Mouse (Mus musculus) embryonic facial prominence, embryonic 10.5 days (tissue): ENCODE results near the gene Pcdh9. TPM values are rescaled to one million over a fixed set of nuclear protein-coding genes. Genes with fewer than 3 reads are reported as not detected.

Experiments used
- DNase-seq: peaks from one replicate; pipeline ENCODE4 v3.0.0-alpha.2; 2017; ENCODE audit warnings: low spot score
- H3K27ac ChIP-seq: fragments of 300-500 bp; sonication (generic); replicated peaks from 2 replicates; pipeline ENCODE4 v1.5.1; 2016; ENCODE audit warnings: mild to moderate bottlenecking
- H3K27me3 ChIP-seq: fragments of 300-500 bp; sonication (generic); replicated peaks from 2 replicates; pipeline ENCODE4 v1.6.1; 2016; ENCODE audit warnings: low read depth, mild to moderate bottlenecking; ENCODE audit not compliant: poor library complexity, severe bottlenecking
- H3K36me3 ChIP-seq: fragments of 300-500 bp; sonication (generic); replicated peaks from 2 replicates; pipeline ENCODE4 v1.6.1; 2016; ENCODE audit warnings: mild to moderate bottlenecking, moderate library complexity
- H3K4me1 ChIP-seq: fragments of 300-500 bp; sonication (generic); 2 replicates; pipeline ENCODE4 v1.6.1; 2016
- H3K4me3 ChIP-seq: fragments of 300-500 bp; sonication (generic); 2 replicates; pipeline ENCODE4 v1.5.1; 2016; ENCODE audit warnings: mild to moderate bottlenecking, moderate library complexity
- H3K9me3 ChIP-seq: fragments of 300-500 bp; sonication (generic); 2 replicates; pipeline ENCODE4 v1.6.1; 2016; ENCODE audit warnings: mild to moderate bottlenecking
- WGBS: fragments of 180-500 bp; shearing (Covaris S2); methylation state at CpG from one replicate; pipeline ENCODE4 v1.1.7; 2016; 5-methylcytosine and 5-hydroxymethylcytosine counted together
- polyA plus RNA-seq: library from polyadenylated mRNA; unstranded; fragments of >200 nt; fragmentation: Nextera tagmentation; extraction: Ambion mirVana; gene quantifications from 2 replicates; pipeline ENCODE4 v1.2.1, GENCODE M21; 2016

Gene Pcdh9
- polyA plus RNA-seq, 1 experiment from 2014 or later = 15.3 TPM

- no peaks in the 10 kb centered on the region for H3K27me3 ChIP-seq
- WGBS = 73% methylated on average over 5 of the region's 5 CpGs
- H3K27ac ChIP-seq = no peak overlapping the region; the same call in 1 of the 2 replicates
- H3K4me1 ChIP-seq = peaks cover 15% of the 10 kb centered on the region; the same call in 1 of the 2 replicates
- no peaks in the 10 kb centered on the region for H3K36me3 ChIP-seq
- no peaks in the 10 kb centered on the region for H3K9me3 ChIP-seq
- no peak overlapping the region for H3K4me3 ChIP-seq
- DNase-seq = no peak
Measured at GRCm38 (mm10) chr14:93067411-93068336, 822.8 kb downstream of the Pcdh9 start.

- Histone ChIP-seq H3K4me1 (peaks cover 15% of the 10 kb centered on the region; the same call in 1 of the 2 replicates), H3K9me3 (no peaks in the 10 kb centered on the region), H3K4me3 (no peak overlapping the region), H3K27me3 (no peaks in the 10 kb centered on the region), H3K27ac (no peak overlapping the region), H3K36me3 (no peaks in the 10 kb centered on the region)
- no peak for DNase-seq
- 60% methylated on average over 8 of the region's 8 CpGs for WGBS
Measured at GRCm38 (mm10) chr14:93066732-93067410, 823.6 kb downstream of the Pcdh9 start.

- Histone ChIP-seq H3K9me3 (no peaks in the 10 kb centered on the region), H3K4me1 (peaks cover 5% of the 10 kb centered on the region; the same call in 1 of the 2 replicates), H3K4me3 (no peak overlapping the region), H3K27ac (no peak overlapping the region), H3K36me3 (no peaks in the 10 kb centered on the region), H3K27me3 (no peaks in the 10 kb centered on the region)
- DNase-seq = no peak
- WGBS = 86% methylated on average over 5 of the region's 5 CpGs
Measured at GRCm38 (mm10) chr14:93061824-93062620, 828.5 kb downstream of the Pcdh9 start.

GRCm38 (mm10) chr14:93058799-93059198 lies 831.7 kb downstream of the Pcdh9 start:
- DNase-seq = no peak
- no peaks in the 10 kb centered on the region for H3K9me3 ChIP-seq
- H3K27ac ChIP-seq = no peak overlapping the region
- no peaks in the 10 kb centered on the region for H3K4me1 ChIP-seq
- no peak overlapping the region for H3K4me3 ChIP-seq
- no peaks in the 10 kb centered on the region for H3K27me3 ChIP-seq
- WGBS = 92% methylated on average over 6 of the region's 6 CpGs
- H3K36me3 ChIP-seq = no peaks in the 10 kb centered on the region

- Histone ChIP-seq H3K4me1 (no peaks in the 10 kb centered on the region), H3K4me3 (no peak overlapping the region), H3K27me3 (no peaks in the 10 kb centered on the region), H3K27ac (no peak overlapping the region), H3K36me3 (no peaks in the 10 kb centered on the region), H3K9me3 (no peaks in the 10 kb centered on the region)
- 93% methylated on average over 3 of the region's 3 CpGs for WGBS
- no peak for DNase-seq
Measured at GRCm38 (mm10) chr14:93055997-93056396, 834.5 kb downstream of the Pcdh9 start.

GRCm38 (mm10) chr14:93040591-93040990 lies 849.9 kb downstream of the Pcdh9 start:
- WGBS = 83% methylated on average over 6 of the region's 6 CpGs
- no peaks in the 10 kb centered on the region for H3K36me3 ChIP-seq
- H3K9me3 ChIP-seq = no peaks in the 10 kb centered on the region
- DNase-seq = no peak
- no peak overlapping the region for H3K27ac ChIP-seq
- H3K27me3 ChIP-seq = no peaks in the 10 kb centered on the region
- H3K4me1 ChIP-seq = no peaks in the 10 kb centered on the region
- H3K4me3 ChIP-seq = no peak overlapping the region

- no peaks in the 10 kb centered on the region for H3K27me3 ChIP-seq
- 80% methylated on average over 8 of the region's 8 CpGs for WGBS
- no peak for DNase-seq
- H3K27ac ChIP-seq = no peak overlapping the region
- no peaks in the 10 kb centered on the region for H3K4me1 ChIP-seq
- H3K9me3 ChIP-seq = no peaks in the 10 kb centered on the region
- no peak overlapping the region for H3K4me3 ChIP-seq
- no peaks in the 10 kb centered on the region for H3K36me3 ChIP-seq
Measured at GRCm38 (mm10) chr14:93039326-93040221, 850.9 kb downstream of the Pcdh9 start.

- Histone ChIP-seq H3K27me3 (no peaks in the 10 kb centered on the region), H3K9me3 (no peaks in the 10 kb centered on the region), H3K4me3 (no peak overlapping the region), H3K4me1 (no peaks in the 10 kb centered on the region), H3K27ac (no peak overlapping the region), H3K36me3 (no peaks in the 10 kb centered on the region)
- no peak for DNase-seq
- 71% methylated on average over 5 of the region's 5 CpGs for WGBS
Measured at GRCm38 (mm10) chr14:93009147-93010064, 881.1 kb downstream of the Pcdh9 start.
